Comparison of ENCODE assay signal across 21 mouse cellular contexts in genomic region chr10:93369737-93370136, GRCm38 (mm10).
"Had no signal": no experiment of that assay in that cellular context is flagged by ENCODE, and none has a peak within 500 bp of the region (broad histone marks: within the 10 kb centered on the region; RNA-seq: fewer than 3 reads in every experiment).

No protein-coding gene starts in this region.

- H3K4me2 ChIP-seq: liver, embryonic 15.5 days; lung, embryonic 15.5 days; neural tube, embryonic 13.5 days; neural tube, embryonic 15.5 days; stomach, embryonic 15.5 days had no signal

- H3K4me1 ChIP-seq: lung, embryonic 15.5 days; neural tube, embryonic 15.5 days; stomach, embryonic 15.5 days had no signal

- H3K4me3 ChIP-seq: liver, embryonic 15.5 days; lung, embryonic 15.5 days; midbrain, embryonic 10.5 days; myocyte; neural tube, embryonic 13.5 days; neural tube, embryonic 15.5 days; stomach, embryonic 15.5 days had no signal

- H3K27me3 ChIP-seq: liver, embryonic 15.5 days; lung, embryonic 15.5 days; neural tube, embryonic 13.5 days; neural tube, embryonic 15.5 days; stomach, embryonic 15.5 days had no signal

- H3K36me3 ChIP-seq: liver, embryonic 15.5 days; lung, embryonic 15.5 days; midbrain, embryonic 10.5 days; neural tube, embryonic 13.5 days; neural tube, embryonic 15.5 days; stomach, embryonic 15.5 days had no signal

- H3K27ac ChIP-seq: liver, embryonic 15.5 days; lung, embryonic 15.5 days; midbrain, embryonic 10.5 days; neural tube, embryonic 13.5 days; neural tube, embryonic 15.5 days; stomach, embryonic 15.5 days; stomach, postnatal 0 days had no signal

- H3K9ac ChIP-seq: liver, embryonic 15.5 days; liver, postnatal 0 days; lung, embryonic 15.5 days; neural tube, embryonic 13.5 days; neural tube, embryonic 15.5 days; stomach, embryonic 15.5 days had no signal

- ATAC-seq: liver, postnatal 0 days; lung, postnatal 0 days; midbrain, embryonic 16.5 days had no signal

- H3K9me3 ChIP-seq: liver, embryonic 15.5 days; lung, embryonic 15.5 days; midbrain, embryonic 10.5 days; neural tube, embryonic 13.5 days; neural tube, embryonic 15.5 days; stomach, embryonic 15.5 days had no signal

- DNase-seq: liver, postnatal 0 days; lung, adult 2 months; lung, postnatal 14 days; lung, postnatal 36 days; midbrain, embryonic 14.5 days; retina, postnatal 1 day; right cerebral cortex, adult 18-20 months; right cerebral cortex, postnatal 25 days; thymus, adult 2 months; thymus, postnatal 25 days; thymus, postnatal 4 days had no signal
